Mouse (Mus musculus): ENCODE measurements around the gene Arrdc5.

DNA sequence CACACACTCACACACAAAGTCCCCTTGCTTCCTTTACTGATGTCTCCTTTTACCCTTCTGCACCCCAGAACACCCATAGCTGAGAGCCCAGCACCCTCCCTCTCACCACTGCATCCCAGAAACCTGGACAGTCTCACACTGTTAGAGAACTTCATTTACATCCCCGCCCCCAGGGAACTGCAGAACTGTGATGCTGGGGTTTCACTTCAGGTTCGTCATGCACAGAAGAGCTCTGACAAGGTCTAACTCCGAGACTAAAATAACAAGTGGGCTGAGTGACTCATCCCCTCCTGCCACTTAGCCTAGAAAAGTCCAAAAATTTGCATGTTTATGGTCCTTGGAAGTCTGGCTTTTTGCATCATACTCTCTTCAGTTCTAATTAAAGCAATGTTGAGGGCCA, 33.8 kb downstream of the Arrdc5 start:
- no peak for TF ChIP-seq CTCF (conservative IDR thresholded peaks at IDR 0.05; ENCODE audit: insufficient read depth, insufficient read length, low read depth, low read length)
- TF ChIP-seq POLR2A (IDR thresholded peaks at IDR 0.05; ENCODE audit: low read depth, low read length), result no peak
